Mouse (Mus musculus) spleen, adult 2 months (tissue): ENCODE results near the gene Dip2a. TPM values are rescaled to one million over a fixed set of nuclear protein-coding genes. Genes with fewer than 3 reads are reported as not detected.

ENCODE experiments used
- DNase-seq, 2 experiments: peaks; one replicate each; pipeline versions ENCODE4 v3.0.0 to v3.0.0-alpha.2; 2012 to 2021; ENCODE audit warnings: low spot score in 2 of 2, low read depth in 1 of 2
- H3K27ac ChIP-seq: fragments of 200-500 bp; 2 replicates; pipeline ENCODE4 v1.5.1; 2012; ENCODE audit warnings: low read length, inconsistent platforms; ENCODE audit not compliant: insufficient read depth
- H3K27me3 ChIP-seq: fragments of 200-500 bp; 2 replicates; pipeline ENCODE4 v1.6.1; 2012; ENCODE audit warnings: mild to moderate bottlenecking, moderate library complexity, low read length, inconsistent platforms; ENCODE audit not compliant: control insufficient read depth, insufficient read depth
- H3K36me3 ChIP-seq: fragments of 200-500 bp; 2 replicates; pipeline ENCODE4 v1.6.1; 2012; ENCODE audit warnings: mild to moderate bottlenecking, low read length, inconsistent platforms; ENCODE audit not compliant: control insufficient read depth, insufficient read depth
- H3K4me1 ChIP-seq: fragments of 200-500 bp; 2 replicates; pipeline ENCODE4 v1.6.1; 2011; ENCODE audit warnings: inconsistent platforms; ENCODE audit not compliant: control insufficient read depth, insufficient read depth, insufficient read length
- H3K4me3 ChIP-seq: fragments of 200-500 bp; 2 replicates; pipeline ENCODE4 v1.5.1; 2011; ENCODE audit warnings: mild to moderate bottlenecking, inconsistent platforms; ENCODE audit not compliant: insufficient read depth, insufficient read length; ENCODE audit errors: extremely low read depth
- CTCF ChIP-seq: fragments of 200-500 bp; IDR thresholded peaks from 2 replicates; pipeline ENCODE4 v1.5.1; 2011; ENCODE audit warnings: mild to moderate bottlenecking, inconsistent platforms; ENCODE audit not compliant: insufficient read depth, insufficient read length, insufficient replicate concordance; ENCODE audit errors: extremely low read depth
- POLR2A ChIP-seq: fragments of 200-500 bp; IDR thresholded peaks from 2 replicates; pipeline ENCODE4 v1.6.1; 2011; ENCODE audit warnings: low read depth, low read length, inconsistent platforms
- WGBS: fragments of 180-500 bp; shearing (Covaris S2); methylation state at CpG from one replicate; pipeline ENCODE4 v1.1.7; 2018; 5-methylcytosine and 5-hydroxymethylcytosine counted together
- polyA plus RNA-seq: library from polyadenylated mRNA; depleted of rRNA; stranded (reverse); fragments of >200 nt; gene quantifications from 2 replicates; pipeline ENCODE4 v1.2.3, GENCODE M21; 2012; rRNA removed

Gene Dip2a
- polyA plus RNA-seq, 1 experiment = 7.1 TPM

DNA sequence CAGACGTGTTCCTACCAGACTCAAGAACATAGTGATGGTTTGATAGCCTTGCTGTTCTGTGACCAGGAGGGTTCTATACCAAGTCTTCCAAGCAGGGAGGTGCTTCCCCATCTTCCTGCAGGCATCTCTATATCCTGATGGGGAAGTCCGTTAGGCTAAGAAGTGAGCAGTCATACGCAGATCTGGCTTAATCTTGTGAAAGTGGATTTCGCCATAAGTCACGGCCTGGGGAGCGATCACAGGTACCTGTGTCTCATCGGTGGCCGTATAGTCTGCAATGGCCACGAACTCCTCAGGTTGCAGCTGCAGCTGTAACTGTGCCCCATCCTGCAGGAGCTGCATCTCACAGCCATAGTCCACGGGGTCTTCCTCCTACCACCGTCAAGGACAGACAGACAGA lies 119.1 kb downstream of the Dip2a start:
- WGBS = 91% methylated on average over 11 of the region's 11 CpGs
- Histone ChIP-seq H3K27ac (no peak overlapping the region), H3K27me3 (no peaks in the 10 kb centered on the region), H3K4me1 (no peaks in the 10 kb centered on the region), H3K36me3 (peaks cover 2% of the 10 kb centered on the region; the same call in 1 of the 2 replicates), H3K4me3 (no peak overlapping the region)
- DNase-seq = no peak
- TF ChIP-seq POLR2A = no peak
- no peak for TF ChIP-seq CTCF

DNA sequence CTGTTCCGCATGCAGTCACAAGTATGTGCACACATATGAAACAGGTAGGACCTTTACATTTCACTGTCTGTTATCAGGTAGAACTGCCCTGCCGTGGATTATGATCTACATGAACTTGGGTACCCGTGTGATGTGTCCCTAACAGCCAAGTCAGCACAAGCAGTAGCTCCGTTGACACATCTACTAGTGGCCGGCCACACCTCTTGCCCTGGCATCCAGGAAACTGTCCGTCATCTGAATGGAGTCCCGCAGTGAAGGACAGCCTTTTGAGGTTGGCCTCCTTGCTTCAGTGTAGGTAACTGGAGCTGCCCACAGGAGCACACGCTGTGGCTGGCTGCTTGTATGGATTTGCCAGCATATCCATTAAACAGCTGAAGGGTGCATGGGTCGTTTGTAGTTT lies 126.9 kb downstream of the Dip2a start:
- no peak for DNase-seq
- Histone ChIP-seq H3K27ac (no peak overlapping the region), H3K4me1 (no peaks in the 10 kb centered on the region), H3K27me3 (no peaks in the 10 kb centered on the region), H3K4me3 (no peak overlapping the region), H3K36me3 (peaks cover 10% of the 10 kb centered on the region)
- 90% methylated on average over 9 of the region's 9 CpGs for WGBS
- TF ChIP-seq POLR2A = no peak
- no peak for TF ChIP-seq CTCF

DNA sequence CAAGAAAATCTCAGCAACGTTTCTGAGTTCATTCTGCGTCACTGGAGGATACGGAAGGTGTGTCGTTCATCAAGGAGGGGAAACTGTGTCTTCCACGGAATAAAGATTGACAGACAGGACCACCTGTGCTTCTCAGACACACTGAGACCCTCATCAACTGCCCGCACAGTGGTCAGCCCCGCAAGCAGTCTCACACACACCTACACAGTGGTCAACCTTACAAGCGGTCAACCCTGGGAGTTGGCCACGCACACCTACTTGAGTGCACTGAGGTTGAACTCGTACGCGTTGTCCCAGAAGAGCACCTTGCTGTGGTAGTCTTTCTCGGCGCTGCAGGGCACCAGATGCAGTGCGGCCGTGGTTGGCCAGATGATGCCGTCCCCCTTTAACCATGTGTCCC lies 128.0 kb downstream of the Dip2a start:
- Histone ChIP-seq H3K27ac (no peak overlapping the region), H3K27me3 (no peaks in the 10 kb centered on the region), H3K36me3 (peaks cover 8% of the 10 kb centered on the region), H3K4me1 (no peaks in the 10 kb centered on the region), H3K4me3 (no peak overlapping the region)
- no peak for DNase-seq
- WGBS = 97% methylated on average over 17 of the region's 17 CpGs
- no peak for TF ChIP-seq POLR2A
- no peak for TF ChIP-seq CTCF

DNA sequence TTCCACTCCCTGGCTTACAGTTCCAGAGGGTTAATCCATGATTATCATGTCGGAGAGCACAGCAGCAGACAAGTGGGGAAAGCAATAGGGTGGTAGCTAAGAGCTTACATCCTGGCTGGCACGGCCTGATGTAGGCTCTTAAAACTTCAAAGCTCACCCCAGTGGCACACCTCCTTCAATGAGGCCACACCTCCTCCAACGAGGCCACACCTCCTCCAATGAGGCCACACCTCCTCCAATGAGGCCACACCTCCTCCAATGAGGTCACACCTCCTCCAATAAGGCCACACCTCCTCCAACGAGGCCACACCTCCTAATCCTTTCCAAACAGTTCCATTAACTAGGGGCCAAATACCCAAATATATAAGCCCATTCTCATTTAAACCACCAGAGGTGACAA lies 130.9 kb downstream of the Dip2a start:
- no peak overlapping the region for H3K27ac ChIP-seq
- DNase-seq = no peak
- no peaks in the 10 kb centered on the region for H3K27me3 ChIP-seq
- 83% methylated on average over 4 of the region's 4 CpGs for WGBS
- H3K4me1 ChIP-seq = no peaks in the 10 kb centered on the region
- H3K36me3 ChIP-seq = peaks cover 10% of the 10 kb centered on the region
- H3K4me3 ChIP-seq = no peak overlapping the region
- TF ChIP-seq CTCF (no peak), POLR2A (no peak)

DNA sequence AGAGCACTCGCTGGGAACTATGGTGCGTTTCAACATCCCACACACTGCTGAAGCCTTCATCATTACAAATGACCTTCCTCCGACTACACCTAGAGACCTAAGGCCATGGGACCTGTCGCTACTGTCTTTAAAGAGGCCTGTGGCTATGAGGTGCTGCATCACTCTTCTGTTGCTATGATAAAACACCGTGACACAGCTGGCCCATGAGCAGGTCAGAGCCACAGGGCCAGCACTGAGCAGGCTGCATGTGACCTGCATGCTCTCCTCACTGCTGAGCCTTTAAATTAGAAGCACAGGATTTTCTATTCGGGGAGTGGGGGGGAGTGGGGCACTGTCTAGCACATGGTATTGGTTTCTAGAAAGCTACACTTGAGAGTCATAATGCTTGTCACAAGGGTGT lies 133.0 kb downstream of the Dip2a start:
- DNase-seq = no peak
- Histone ChIP-seq H3K4me3 (no peak overlapping the region), H3K4me1 (no peaks in the 10 kb centered on the region), H3K27ac (no peak overlapping the region), H3K27me3 (no peaks in the 10 kb centered on the region), H3K36me3 (peaks cover 11% of the 10 kb centered on the region)
- WGBS = 91% methylated on average over 6 of the region's 6 CpGs
- TF ChIP-seq POLR2A (no peak), CTCF (no peak)

DNA sequence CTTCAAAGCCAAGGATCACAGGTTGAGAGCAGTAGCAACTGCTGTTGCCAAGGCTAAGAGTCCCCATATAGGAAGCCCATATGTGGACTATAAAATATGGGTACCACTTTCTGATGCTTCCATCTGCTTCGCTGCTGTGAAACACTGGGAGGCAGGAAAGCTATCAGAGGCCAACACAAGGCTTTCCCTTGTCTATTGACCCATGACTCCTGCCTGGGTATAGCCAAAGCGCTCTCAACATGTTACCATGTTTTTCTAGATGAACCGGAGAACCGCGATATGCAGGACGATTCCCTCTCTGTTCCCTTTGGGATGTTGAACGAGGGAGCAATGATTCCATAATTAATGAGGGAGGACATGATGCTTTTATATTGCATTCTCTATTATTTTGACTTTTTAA lies 134.3 kb downstream of the Dip2a start:
- no peaks in the 10 kb centered on the region for H3K4me1 ChIP-seq
- no peak for TF ChIP-seq POLR2A
- TF ChIP-seq CTCF = no peak
- H3K27ac ChIP-seq = no peak overlapping the region
- no peak for DNase-seq
- H3K36me3 ChIP-seq = peaks cover 9% of the 10 kb centered on the region
- H3K27me3 ChIP-seq = no peaks in the 10 kb centered on the region
- no peak overlapping the region for H3K4me3 ChIP-seq
- 93% methylated on average over 7 of the region's 7 CpGs for WGBS

Other genes starting within 250 kb of the Dip2a start
- not detected in 2 replicates for gene Slc5a4b, start 234.3 kb downstream of the Dip2a start, polyA plus RNA-seq
- not detected in 2 replicates for gene Slc5a4a, start 197.8 kb downstream of the Dip2a start, polyA plus RNA-seq
- 17.1 and 18.4 TPM in 2 replicates for gene Prmt2, start 107.4 kb downstream of the Dip2a start, polyA plus RNA-seq
- gene S100b, start 91.4 kb downstream of the Dip2a start, polyA plus RNA-seq = 0.70 TPM in 1 of 2 replicates, not detected in the other
- gene AC141477.1, start 95.2 kb upstream of the Dip2a start, polyA plus RNA-seq = not detected in 2 replicates
- 18.4 and 21.1 TPM in 2 replicates for gene Pcnt, start 97.5 kb upstream of the Dip2a start, polyA plus RNA-seq
- not detected in 2 replicates for gene 2610028H24Rik, start 103.8 kb upstream of the Dip2a start, polyA plus RNA-seq
- gene Mcm3ap, start 123.6 kb upstream of the Dip2a start, polyA plus RNA-seq = 16.0 and 16.6 TPM in 2 replicates
- gene Ybey, start 123.8 kb upstream of the Dip2a start, polyA plus RNA-seq = 2.4 and 3.1 TPM in 2 replicates
- 9.0 and 9.1 TPM in 2 replicates for gene Lss, start 186.3 kb upstream of the Dip2a start, polyA plus RNA-seq
- gene Spatc1l, start 217.0 kb upstream of the Dip2a start, polyA plus RNA-seq = not detected in 2 replicates
- 0.02 and 0.07 TPM in 2 replicates for gene Ftcd, start 230.4 kb upstream of the Dip2a start, polyA plus RNA-seq